Mouse (Mus musculus) ES-Bruce4 (cell line): ENCODE measurements around the gene Calhm6. TPM values are rescaled to one million over a fixed set of nuclear protein-coding genes. Genes with fewer than 3 reads are reported as not detected.
A peak's percentile ranks its signal among the peaks of the same experiment; 100 is the strongest.

ENCODE experiments used
- H3K27ac ChIP-seq: 2 replicates; pipeline ENCODE4 v1.5.1; 2012; ENCODE audit warnings: low read length, inconsistent platforms; ENCODE audit not compliant: insufficient read depth
- H3K27me3 ChIP-seq: 2 replicates; pipeline ENCODE4 v1.6.1; 2012; ENCODE audit warnings: mild to moderate bottlenecking, low read length, inconsistent platforms; ENCODE audit not compliant: control insufficient read depth, poor library complexity, insufficient read depth, severe bottlenecking
- H3K36me3 ChIP-seq: 2 replicates; pipeline ENCODE4 v1.6.1; 2012; ENCODE audit warnings: inconsistent platforms, mild to moderate bottlenecking, low read length, moderate library complexity; ENCODE audit not compliant: control insufficient read depth, poor library complexity, insufficient read depth, severe bottlenecking
- H3K4me1 ChIP-seq: one replicate; pipeline ENCODE4 v1.8.1; 2011; ENCODE audit warnings: low read length; ENCODE audit not compliant: control insufficient read depth, insufficient read depth
- H3K4me3 ChIP-seq: 2 replicates; pipeline ENCODE4 v1.5.1; 2011; ENCODE audit warnings: low read depth, mild to moderate bottlenecking, low read length
- H3K9ac ChIP-seq: 2 replicates; pipeline ENCODE4 v1.6.1; 2012; ENCODE audit warnings: low read depth, mild to moderate bottlenecking, inconsistent platforms; ENCODE audit not compliant: poor library complexity, severe bottlenecking
- H3K9me3 ChIP-seq: replicated peaks from 2 replicates; pipeline ENCODE4 v1.6.1; 2012; ENCODE audit warnings: mild to moderate bottlenecking, low read length, inconsistent platforms; ENCODE audit not compliant: control insufficient read depth, poor library complexity, insufficient read depth, severe bottlenecking
- CTCF ChIP-seq: IDR thresholded peaks from one replicate; pipeline ENCODE4 v1.8.1; 2011; ENCODE audit warnings: low read depth, low read length
- EP300 ChIP-seq: IDR thresholded peaks from 2 replicates; pipeline ENCODE4 v1.6.1; 2011; ENCODE audit warnings: low read depth, low read length; ENCODE audit not compliant: insufficient read depth
- POLR2A ChIP-seq: IDR thresholded peaks from one replicate; pipeline ENCODE4 v1.8.1; 2011; ENCODE audit warnings: low read length; ENCODE audit not compliant: insufficient read depth
- polyA plus RNA-seq: library from polyadenylated mRNA; stranded (reverse); fragments of >200 nt; gene quantifications from 2 replicates; pipeline ENCODE4 v1.2.4, GENCODE M21; 2011; ENCODE audit warnings: low read depth; ENCODE audit not compliant: missing spikeins, insufficient read depth, insufficient read length

Calhm6 gene
- polyA plus RNA-seq: 0.61 TPM in 1 of 2 replicates, not detected in the other

- Histone ChIP-seq H3K4me3 (peak within 1 kb of the TSS; percentile 42), H3K4me1 (no peaks in the 10 kb centered on the region), H3K27me3 (peaks cover 5% of the 10 kb centered on the region), H3K36me3 (no peaks in the 10 kb centered on the region), H3K27ac (no peak within 1 kb of the TSS), H3K9me3 (no peaks in the 10 kb centered on the region), H3K9ac (peak within 1 kb of the TSS; percentile 14)
- TF ChIP-seq CTCF: no peak
Measured at GRCm38 (mm10) chr10:34127392-34128378, at the start of gene Calhm6. Calhm6 (minus strand) TSS chr10:34127984.

GRCm38 (mm10) chr10:34175870-34176606, 48.3 kb upstream of the Calhm6 start:
- Histone ChIP-seq H3K4me1 (no peaks in the 10 kb centered on the region), H3K36me3 (peaks cover 5% of the 10 kb centered on the region; the same call in 1 of the 2 replicates), H3K27ac (no peak overlapping the region), H3K9me3 (no peaks in the 10 kb centered on the region), H3K4me3 (no peak overlapping the region), H3K27me3 (no peaks in the 10 kb centered on the region), H3K9ac (no peak overlapping the region)
- TF ChIP-seq CTCF: no peak
- TF ChIP-seq EP300: no peak
- no peak for TF ChIP-seq POLR2A

- no peak overlapping the region for H3K27ac ChIP-seq
- H3K27me3 ChIP-seq: no peaks in the 10 kb centered on the region
- no peaks in the 10 kb centered on the region for H3K4me1 ChIP-seq
- H3K4me3 ChIP-seq: no peak overlapping the region
- no peaks in the 10 kb centered on the region for H3K9me3 ChIP-seq
- TF ChIP-seq POLR2A (no peak), CTCF (no peak), EP300 (no peak)
- H3K36me3 ChIP-seq: no peaks in the 10 kb centered on the region
- no peak overlapping the region for H3K9ac ChIP-seq
Measured at GRCm38 (mm10) chr10:34172663-34173282, 45.0 kb upstream of the Calhm6 start.

GRCm38 (mm10) chr10:34171660-34172059, 43.9 kb upstream of the Calhm6 start:
- TF ChIP-seq EP300: no peak
- TF ChIP-seq POLR2A: no peak
- TF ChIP-seq CTCF: no peak
- Histone ChIP-seq H3K9ac (no peak overlapping the region), H3K9me3 (no peaks in the 10 kb centered on the region), H3K4me1 (no peaks in the 10 kb centered on the region), H3K36me3 (no peaks in the 10 kb centered on the region), H3K4me3 (no peak overlapping the region), H3K27me3 (no peaks in the 10 kb centered on the region), H3K27ac (no peak overlapping the region)

GRCm38 (mm10) chr10:34171191-34171590, 43.4 kb upstream of the Calhm6 start:
- Histone ChIP-seq H3K4me1 (no peaks in the 10 kb centered on the region), H3K9ac (no peak overlapping the region), H3K27me3 (no peaks in the 10 kb centered on the region), H3K36me3 (no peaks in the 10 kb centered on the region), H3K9me3 (no peaks in the 10 kb centered on the region), H3K27ac (no peak overlapping the region), H3K4me3 (no peak overlapping the region)
- no peak for TF ChIP-seq POLR2A
- TF ChIP-seq EP300: no peak
- TF ChIP-seq CTCF: no peak
